Mouse (Mus musculus): ENCODE data around the gene Tub.

- TF ChIP-seq CTCF (IDR thresholded peaks at IDR 0.05; ENCODE audit: control insufficient read depth, insufficient read depth, insufficient read length) (no peak), CEBPB (IDR thresholded peaks at IDR 0.05; ENCODE audit: low read depth) (no peak)
Observed at GRCm38 (mm10) chr7:108954185-108954584, 4.0 kb downstream of the Tub start.

Measured in C2C12 (cell line).